Mouse (Mus musculus): ENCODE data around the gene Mtus2. TPM values are rescaled to one million over a fixed set of nuclear protein-coding genes. Genes with fewer than 3 reads are reported as not detected.

The Mtus2 gene
- polyA plus RNA-seq, 1 experiment: not detected

GRCm38 (mm10) chr5:148346543-148346942 is 389.4 kb downstream of the Mtus2 start:
- TF ChIP-seq GATA1 (IDR thresholded peaks at IDR 0.05; ENCODE audit: low read length): no peak

GRCm38 (mm10) chr5:148348153-148348552 is 391.0 kb downstream of the Mtus2 start:
- no peak for TF ChIP-seq GATA1 (IDR thresholded peaks at IDR 0.05; ENCODE audit: low read length)

DNA sequence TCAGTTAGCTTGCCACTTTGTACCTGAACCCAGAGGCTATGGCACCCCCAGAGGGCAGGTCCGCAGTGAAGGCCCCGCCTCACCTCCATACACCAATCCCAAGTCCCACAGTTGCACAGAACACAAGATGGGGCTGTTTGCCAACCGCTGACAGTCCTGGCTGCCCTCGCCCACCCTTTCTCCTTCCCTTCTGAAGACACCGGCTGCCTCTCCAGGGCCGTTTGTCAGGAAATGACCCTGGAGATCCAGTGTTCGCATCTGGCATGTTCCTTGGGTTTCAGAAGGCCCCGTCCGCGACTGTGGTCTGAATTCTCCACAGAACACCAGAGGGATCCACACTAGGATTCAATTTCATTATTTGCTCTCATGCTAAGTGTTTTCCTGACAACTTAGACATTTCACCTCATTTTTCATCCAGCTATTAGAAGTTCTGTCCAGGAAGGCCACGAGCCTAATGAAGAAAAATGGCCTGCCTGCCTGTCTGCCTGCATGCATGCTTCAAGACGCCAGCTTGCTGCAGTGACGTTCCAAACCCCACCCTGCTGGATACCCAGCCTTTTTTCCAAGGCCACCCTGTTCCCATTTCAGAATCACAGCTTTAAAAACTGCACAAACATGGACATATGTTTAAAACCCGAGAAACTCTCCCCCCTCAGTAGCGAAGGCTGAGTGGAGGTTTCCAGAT is 392.3 kb downstream of the Mtus2 start:
- TF ChIP-seq GATA1 (IDR thresholded peaks at IDR 0.05; ENCODE audit: low read length): no peak

DNA sequence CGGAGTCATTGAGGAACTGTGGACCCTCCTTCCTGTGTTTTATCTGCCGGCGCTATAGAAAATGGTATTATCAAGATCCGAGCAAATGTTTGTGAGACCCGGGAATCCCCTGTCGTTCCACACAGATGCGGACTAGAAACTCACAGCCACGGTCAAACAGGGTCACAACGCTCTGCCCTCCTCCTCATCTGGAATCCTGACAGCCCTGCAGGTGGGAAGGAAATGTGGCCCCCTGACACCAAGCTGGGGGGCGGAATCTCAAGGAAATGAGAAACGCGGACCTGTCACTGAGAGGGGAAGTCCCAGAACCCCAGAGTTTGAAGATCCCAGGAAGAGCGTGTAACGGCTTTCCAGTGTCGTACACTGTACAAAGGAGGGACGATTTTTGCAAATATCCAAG is 396.3 kb downstream of the Mtus2 start:
- no peak for TF ChIP-seq GATA1 (IDR thresholded peaks at IDR 0.05; ENCODE audit: low read length)

- no peak for TF ChIP-seq GATA1 (IDR thresholded peaks at IDR 0.05; ENCODE audit: low read length)
These were observed 397.4 kb downstream of the Mtus2 start for GRCm38 (mm10) chr5:148354536-148354935.

- TF ChIP-seq GATA1 (IDR thresholded peaks at IDR 0.05; ENCODE audit: low read length): no peak
These were observed 398.7 kb downstream of the Mtus2 start for GRCm38 (mm10) chr5:148355822-148356221.

DNA sequence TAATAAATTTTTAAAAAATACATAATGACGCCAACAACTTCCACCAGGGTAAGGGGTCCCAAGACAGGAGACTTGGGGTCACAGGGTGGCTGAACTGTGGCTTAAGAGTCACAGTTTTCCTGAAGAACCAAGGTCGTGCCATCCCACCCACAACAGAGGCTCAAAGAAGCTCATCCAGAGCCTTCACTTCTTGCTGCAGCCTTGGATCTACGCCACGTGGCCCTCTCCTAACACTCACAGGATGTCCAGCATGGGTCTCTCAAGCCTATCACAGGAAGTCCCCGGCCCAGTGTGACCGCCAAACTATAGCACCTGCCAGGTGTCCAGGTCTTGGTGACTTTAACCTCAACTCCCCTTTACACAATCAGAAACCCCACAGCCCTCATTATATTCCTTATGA is 400.0 kb downstream of the Mtus2 start:
- TF ChIP-seq GATA1 (IDR thresholded peaks at IDR 0.05; ENCODE audit: low read length): no peak

GRCm38 (mm10) chr5:148359131-148359530 is 402.0 kb downstream of the Mtus2 start:
- no peak for TF ChIP-seq GATA1 (IDR thresholded peaks at IDR 0.05; ENCODE audit: low read length)

DNA sequence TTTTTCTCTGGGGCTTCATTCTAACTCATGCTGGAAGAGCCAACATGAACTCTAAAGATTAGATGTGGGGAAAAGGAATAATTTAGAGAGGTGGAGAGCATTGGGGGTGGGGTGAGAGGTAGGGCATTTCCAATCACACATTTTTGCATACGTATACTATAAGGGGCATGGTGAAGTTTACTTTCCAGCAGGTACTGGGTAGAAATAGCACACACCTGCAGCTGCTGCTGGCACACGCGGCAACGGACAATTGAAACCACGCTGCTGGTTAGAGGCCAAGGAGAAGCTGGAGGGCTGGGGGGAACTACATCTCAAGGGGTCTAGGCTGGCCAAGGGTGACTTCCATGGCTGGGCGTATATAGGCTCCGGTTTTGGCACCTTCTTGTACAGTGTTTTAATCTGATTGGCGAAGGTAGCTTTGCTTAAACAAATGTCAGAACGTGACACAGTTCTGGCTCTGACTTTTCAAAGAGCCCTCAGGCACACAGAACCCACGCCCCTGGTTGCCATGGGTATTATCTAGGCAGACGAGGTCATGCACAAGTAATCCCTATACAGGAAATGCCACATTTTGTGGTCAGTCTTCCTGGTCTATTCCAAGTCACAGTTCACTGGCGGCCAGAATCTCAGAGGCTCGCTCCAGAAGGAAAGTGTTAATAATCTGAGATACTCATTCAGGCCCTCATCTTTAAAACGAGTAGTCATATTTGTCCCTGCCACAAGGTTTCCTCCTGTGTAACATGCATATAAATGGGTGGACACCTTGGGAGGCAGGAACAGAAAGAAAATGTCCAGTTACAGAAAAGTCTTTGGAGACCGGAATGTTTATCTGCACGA is 404.0 kb downstream of the Mtus2 start:
- peak; percentile 47 for TF ChIP-seq GATA1 (IDR thresholded peaks at IDR 0.05; ENCODE audit: low read length)

DNA sequence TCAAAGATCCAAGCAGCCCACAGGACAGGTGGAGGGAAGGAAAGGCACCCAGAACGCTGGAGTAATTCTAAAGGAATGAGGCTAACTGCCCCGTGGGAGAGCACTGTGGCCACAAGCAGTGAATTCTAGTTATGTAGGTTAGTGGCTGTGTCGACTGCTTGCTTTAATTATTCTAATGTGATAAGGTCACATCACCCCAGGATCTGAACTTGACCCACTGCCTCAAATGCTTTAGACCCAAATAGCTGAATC is 404.6 kb downstream of the Mtus2 start:
- TF ChIP-seq GATA1 (IDR thresholded peaks at IDR 0.05; ENCODE audit: low read length): no peak

DNA sequence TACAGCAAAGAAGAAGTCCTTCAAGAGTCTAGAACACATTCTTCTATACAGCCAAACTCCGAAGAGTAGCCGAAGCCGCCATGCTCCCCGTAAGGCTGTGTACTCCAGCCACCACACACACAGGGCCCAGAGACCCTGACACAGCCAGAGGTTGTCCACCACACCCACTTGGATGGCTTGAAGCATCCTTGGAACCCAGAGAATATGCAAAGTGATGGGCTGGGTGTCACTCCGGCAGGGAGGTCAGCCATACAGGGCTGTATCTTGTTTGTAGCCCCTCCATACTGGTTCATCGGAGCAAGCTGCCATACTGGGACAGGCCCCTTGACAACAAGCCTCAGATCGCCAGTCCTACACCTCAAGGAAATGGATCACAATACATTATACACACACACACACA is 405.2 kb downstream of the Mtus2 start:
- TF ChIP-seq GATA1 (IDR thresholded peaks at IDR 0.05; ENCODE audit: low read length): no peak

- no peak for TF ChIP-seq GATA1 (IDR thresholded peaks at IDR 0.05; ENCODE audit: low read length)
These were observed 406.5 kb downstream of the Mtus2 start for GRCm38 (mm10) chr5:148363441-148364113.

Other genes starting within 250 kb of the Mtus2 start
- 0.04 and 0.18 TPM in 2 replicates for gene Flt1, start 231.3 kb upstream of the Mtus2 start, polyA plus RNA-seq (2012)
- 12.3 and 14.5 TPM in 2 replicates for gene Pomp, start 96.9 kb upstream of the Mtus2 start, polyA plus RNA-seq (2012)
- gene Slc46a3, start 62.5 kb upstream of the Mtus2 start, polyA plus RNA-seq (2012): 5.2 and 5.3 TPM in 2 replicates